Mouse (Mus musculus) brain, embryonic 14.5 days (tissue): ENCODE results near the gene Iqsec1. TPM values are rescaled to one million over a fixed set of nuclear protein-coding genes. Genes with fewer than 3 reads are reported as not detected.

Experiments
- DNase-seq: peaks from one replicate; pipeline ENCODE4 v3.0.0-alpha.2; 2011; ENCODE audit warnings: low read depth
- CTCF ChIP-seq: fragments of 200-500 bp; IDR thresholded peaks from 2 replicates; pipeline ENCODE4 v1.5.1; 2012; ENCODE audit warnings: inconsistent platforms, mild to moderate bottlenecking, moderate library complexity, borderline replicate concordance; ENCODE audit not compliant: insufficient read depth, insufficient read length; ENCODE audit errors: extremely low read depth
- POLR2A ChIP-seq: fragments of 200-500 bp; IDR thresholded peaks from 2 replicates; pipeline ENCODE4 v1.6.1; 2012; ENCODE audit warnings: mild to moderate bottlenecking, inconsistent platforms, borderline replicate concordance; ENCODE audit not compliant: poor library complexity, insufficient read depth, insufficient read length, severe bottlenecking; ENCODE audit errors: extremely low read depth
- polyA plus RNA-seq: library from polyadenylated mRNA; depleted of rRNA; stranded (reverse); fragments of >200 nt; gene quantifications from 2 replicates; pipeline ENCODE4 v1.2.3, GENCODE M21; 2012

Gene Iqsec1
- polyA plus RNA-seq, 1 experiment: 91.1 TPM

DNA sequence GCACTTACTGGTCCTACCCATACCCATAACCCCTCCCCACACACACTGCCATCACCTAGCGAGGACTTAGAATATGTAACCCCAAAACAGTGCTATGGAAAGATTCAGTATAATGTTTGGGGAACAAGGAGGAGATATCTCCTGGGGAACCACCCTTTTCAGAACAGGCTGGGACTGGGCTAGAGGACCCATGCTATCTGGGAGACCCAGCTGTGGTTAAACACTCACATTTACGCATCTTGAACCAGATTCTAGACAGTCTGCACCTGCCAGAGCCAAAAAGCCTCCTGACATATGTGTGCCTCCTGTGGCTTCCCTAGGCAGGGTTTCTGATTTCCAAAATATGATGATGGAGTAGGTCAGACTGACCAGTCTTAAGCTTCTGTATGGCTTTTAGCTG is 287.7 kb downstream of the Iqsec1 start:
- no peak for TF ChIP-seq POLR2A
- TF ChIP-seq CTCF: no peak
- DNase-seq: no peak

DNA sequence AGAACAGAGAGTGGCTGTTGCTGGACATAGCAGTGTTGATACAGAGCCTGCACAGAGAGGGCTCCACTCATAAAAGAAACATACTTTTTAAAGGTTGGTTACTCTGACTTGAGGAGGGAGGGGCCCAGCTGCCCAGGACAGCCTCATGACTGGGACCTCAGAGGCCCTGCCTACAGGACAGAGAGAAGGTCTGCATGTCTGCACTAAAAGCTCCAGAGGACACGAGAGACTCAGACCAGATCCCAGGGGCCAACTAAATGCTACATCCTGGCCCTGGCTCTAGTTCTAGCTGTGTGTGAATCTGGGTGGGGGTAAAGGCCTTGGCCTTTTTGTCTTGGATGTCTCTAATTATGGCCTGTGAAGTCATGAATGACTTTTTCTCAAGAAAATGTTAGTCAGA is 288.4 kb downstream of the Iqsec1 start:
- no peak for DNase-seq
- TF ChIP-seq POLR2A (no peak), CTCF (no peak)

DNA sequence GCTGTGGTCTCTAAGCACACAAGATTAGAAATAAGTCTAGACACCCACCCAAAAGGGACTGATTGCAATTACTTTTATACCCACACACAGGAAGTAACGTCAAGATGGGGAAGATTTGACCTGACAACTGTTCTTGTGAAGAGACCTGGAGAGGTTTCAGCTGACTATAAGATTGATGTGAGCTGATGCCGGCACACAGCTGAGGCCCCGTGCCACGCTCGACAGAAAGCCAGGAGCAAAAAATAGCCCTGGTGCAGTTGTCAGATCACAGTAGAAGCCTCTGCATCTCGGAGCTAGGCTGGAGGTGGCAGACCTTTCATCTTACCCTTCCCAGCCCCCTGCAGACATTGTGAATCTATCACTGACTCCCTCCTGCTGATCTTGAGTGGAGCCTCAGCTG is 289.6 kb downstream of the Iqsec1 start:
- TF ChIP-seq POLR2A (no peak), CTCF (no peak)
- no peak for DNase-seq

DNA sequence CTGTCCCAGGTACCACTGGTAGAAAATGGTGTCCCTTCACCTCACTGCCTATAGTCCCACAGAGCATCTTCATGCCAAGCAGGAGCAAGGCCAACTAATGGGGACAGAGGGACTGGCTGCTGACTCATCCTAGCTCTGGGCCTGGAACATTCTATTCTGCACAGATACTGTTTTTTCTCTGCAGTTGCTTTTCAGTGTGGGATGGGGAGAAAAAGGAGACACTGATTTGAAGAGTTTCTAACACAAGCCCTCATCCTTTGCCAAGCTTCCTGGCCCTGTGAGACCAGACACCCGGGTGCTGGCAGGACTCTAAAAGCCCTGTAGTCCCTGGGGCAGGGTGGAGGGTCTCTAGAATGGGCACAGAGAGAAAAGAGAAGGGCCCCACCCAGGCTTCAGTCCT is 292.7 kb downstream of the Iqsec1 start:
- DNase-seq: no peak
- no peak for TF ChIP-seq CTCF
- TF ChIP-seq POLR2A: no peak

DNA sequence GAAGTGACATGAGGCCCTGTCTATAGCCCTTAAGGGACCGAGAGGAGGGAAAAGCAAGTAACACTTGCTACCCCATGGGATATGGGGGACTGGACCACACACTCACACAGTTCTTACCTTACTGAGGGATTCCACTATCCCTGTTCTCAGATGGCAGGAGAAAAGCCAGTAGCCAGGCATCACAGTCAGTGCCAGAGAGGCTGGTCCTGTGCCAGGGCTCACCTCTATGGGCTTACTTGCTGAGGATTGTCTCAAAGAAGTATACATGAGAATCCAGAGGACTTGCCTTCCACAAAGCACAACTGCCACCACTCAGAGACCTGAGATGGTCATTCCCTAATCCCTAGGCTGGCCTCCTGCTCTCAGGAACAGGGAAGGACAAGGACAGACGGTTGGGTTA is 296.1 kb downstream of the Iqsec1 start:
- no peak for DNase-seq
- TF ChIP-seq CTCF (no peak), POLR2A (no peak)

DNA sequence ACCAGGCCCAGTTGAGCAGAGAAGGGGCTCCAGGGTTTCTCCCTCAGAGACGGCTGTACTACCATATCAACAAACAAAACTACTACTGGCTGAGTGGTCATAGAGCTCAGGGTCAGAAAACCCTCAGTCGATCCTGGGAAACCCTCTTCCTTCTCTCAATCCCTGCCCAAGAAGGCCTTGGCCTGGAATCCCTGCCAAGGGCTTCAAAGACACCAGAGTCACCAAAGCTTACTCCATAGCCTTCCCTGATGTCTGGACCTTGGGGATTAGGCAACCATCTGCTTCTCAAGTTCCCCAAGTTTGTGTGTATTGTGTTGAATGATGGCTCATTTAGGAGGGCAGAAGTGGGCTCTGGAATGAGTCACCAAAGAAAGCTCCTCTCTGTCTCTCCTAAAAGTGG is 296.6 kb downstream of the Iqsec1 start:
- TF ChIP-seq CTCF (no peak), POLR2A (no peak)
- no peak for DNase-seq

DNA sequence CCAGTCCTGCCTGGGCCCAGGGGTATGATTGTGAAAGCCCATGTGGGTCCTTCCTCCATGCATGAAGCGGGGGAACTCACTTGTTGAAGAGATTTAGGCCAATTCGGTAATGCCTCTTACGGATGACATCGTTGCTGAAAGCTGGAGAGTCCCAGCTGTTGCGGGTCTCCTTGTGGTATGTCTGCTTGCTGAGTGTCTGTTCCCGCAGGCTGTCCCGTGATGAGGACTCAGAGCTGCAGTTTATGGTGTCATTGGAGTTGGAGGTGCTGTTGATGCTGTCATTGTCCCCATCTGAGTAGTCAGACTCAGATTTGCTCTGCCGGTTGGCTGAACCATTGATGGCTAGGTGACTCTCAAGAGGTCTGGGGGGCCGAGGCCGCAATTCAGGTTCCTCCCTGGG is 299.0 kb downstream of the Iqsec1 start:
- no peak for DNase-seq
- TF ChIP-seq CTCF: no peak
- no peak for TF ChIP-seq POLR2A

DNA sequence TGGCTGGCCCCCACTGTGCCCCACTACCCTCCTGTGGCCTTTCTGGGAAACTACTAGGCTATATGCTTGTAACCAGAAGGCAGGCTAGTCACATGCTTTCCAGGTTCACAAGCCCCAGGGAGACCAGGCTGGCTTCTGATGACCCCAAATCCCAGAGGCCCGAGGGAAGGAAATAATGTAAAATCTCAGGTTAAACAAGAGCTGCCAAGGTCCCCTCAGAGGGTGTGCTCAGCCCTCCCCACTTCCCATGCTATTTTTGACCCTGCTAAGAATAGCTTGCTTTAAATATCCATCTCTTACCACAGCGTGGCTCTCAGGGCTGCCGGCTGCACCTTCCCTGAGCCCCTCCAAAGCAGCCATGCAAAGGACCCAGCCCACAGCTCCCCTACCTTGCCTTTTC is 299.7 kb downstream of the Iqsec1 start:
- DNase-seq: no peak
- no peak for TF ChIP-seq POLR2A
- no peak for TF ChIP-seq CTCF

DNA sequence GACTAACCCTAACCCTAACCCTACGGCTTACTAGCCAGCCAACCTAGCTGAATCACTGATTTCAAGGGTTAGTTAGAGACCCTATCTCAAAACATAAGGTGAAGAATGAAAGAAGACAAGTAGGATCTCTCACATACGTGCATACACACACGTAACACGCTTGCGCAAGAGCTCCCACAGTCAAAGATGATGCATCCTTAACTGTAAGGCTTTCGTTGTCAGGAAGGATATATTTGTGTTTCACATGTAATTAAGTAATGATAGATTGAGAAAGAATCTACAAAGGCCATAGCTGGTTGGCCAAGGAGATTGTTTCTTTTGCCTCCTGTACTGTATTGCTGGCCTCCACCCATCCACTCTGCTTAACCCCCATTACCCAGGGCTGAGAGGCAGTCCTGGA is 300.5 kb downstream of the Iqsec1 start:
- no peak for TF ChIP-seq POLR2A
- no peak for TF ChIP-seq CTCF
- no peak for DNase-seq

DNA sequence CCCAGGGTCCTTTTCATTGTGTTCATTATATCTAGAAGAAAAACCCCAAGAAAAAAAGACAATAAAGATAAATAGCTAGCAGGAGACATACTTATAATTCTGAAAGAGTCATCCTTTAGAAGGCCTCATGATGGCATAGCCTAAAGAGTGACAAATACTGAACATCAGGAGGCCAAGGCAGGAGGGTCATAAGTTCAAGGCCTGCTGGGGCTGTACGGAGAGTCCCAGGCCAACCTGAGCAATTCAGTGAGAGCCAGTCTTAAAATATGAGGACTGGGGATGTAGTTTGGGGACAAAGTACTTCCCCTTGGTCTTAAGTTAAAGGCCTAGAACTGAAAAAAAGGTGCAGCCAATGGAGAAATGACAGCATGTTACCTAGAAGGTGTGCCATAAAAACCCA is 301.7 kb downstream of the Iqsec1 start:
- no peak for DNase-seq
- no peak for TF ChIP-seq CTCF
- no peak for TF ChIP-seq POLR2A

DNA sequence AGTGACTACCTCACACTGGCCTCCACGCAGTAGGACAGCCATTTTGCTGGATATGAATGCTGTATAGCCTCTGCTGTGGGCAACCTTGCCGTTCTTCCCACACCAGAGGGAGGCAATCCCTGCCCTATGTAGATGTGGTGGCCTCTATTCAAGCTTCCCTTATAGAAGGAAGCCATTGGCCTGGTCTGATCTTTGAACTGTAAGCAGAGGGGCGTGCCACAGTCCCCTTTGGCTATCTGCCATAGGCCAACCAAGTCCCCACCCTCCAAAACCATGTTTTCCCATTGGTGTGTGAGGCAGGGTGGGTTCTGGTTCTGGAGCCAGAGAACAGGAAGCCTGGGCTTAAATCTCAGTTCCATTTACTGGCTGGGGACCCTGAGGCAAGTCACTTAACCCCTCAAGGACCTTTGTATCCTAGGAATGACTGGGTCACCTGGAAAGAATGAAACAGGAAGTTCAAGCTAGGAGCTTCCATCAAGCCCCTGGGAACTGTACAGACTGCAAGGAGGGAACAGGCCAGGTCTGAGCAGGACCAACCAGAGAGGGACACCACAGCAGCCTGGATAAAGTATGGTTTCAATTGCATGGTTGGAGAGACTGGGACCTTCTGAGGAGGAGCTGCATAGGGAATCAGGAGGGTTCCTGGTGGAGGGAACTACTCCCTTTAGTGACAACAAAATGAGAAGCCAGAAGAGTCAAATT is 304.5 kb downstream of the Iqsec1 start:
- no peak for DNase-seq
- TF ChIP-seq CTCF (no peak), POLR2A (no peak)

DNA sequence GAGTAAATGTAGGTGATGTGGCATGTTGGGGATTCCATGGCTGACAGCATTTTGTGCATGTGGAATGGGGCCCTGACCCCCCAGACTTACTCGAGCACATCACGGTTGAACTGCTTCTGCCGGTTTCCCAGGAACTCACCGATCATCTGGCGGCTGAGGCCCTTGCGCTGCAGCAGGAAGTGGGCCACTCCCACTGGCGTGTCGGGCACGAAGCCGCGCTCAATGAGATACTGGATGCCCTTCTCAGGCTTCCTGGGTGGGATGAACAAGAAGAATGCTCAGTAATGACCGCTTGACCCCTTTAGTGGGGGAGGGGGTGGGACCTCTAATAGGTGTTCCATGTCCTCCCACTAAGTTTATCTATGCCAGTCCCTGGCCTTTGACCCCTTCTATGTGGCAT is 308.1 kb downstream of the Iqsec1 start:
- TF ChIP-seq CTCF (no peak), POLR2A (no peak)
- no peak for DNase-seq
